Mouse (Mus musculus) thymus, postnatal 14 days (tissue): ENCODE results near the gene Gnas.
"Not testable (repeated sequence)": the region's sequence is repeated elsewhere in the genome, so short reads cannot be mapped to it uniquely, and the experiment has no call there.

ENCODE experiments used
- DNase-seq: peaks from one replicate; pipeline ENCODE4 v3.0.0; 2021

Gene Gnas

DNA sequence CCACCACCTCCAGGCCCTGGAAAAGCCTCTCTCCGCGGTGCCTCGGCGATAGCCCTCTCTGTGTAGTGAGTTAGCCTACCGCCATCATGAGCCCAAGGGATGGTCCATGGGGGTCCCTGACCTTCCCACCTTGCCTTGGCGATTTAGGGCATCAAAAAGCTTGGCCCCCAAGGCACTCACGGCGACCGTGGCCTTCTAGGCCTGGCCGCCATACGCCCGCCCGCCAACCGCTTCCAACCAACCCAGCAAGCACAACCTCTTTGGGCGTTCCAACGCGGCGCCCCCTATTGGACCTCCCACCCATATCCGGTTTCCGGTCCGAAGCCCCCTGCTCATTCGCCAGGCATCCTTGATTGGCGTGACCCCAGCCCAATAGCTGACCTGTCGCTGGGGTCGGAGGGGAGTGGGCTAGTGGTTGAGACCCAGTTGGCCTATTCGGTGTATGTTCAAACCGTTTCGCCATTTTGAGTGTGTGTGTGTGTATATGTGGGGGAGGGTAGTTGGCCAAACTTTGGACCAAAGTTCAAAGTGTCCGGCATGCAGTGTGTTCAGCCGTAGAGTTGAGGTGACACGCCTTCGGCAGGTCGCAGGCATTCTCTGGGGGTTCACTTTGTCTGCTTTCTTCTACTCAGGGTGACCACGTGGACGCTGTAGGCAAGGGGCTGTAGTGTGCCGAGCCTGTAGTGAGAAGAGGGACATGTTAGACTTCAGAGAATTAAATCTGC lies 11.2 kb downstream of the Gnas start:
- peak; percentile 88 for DNase-seq

DNA sequence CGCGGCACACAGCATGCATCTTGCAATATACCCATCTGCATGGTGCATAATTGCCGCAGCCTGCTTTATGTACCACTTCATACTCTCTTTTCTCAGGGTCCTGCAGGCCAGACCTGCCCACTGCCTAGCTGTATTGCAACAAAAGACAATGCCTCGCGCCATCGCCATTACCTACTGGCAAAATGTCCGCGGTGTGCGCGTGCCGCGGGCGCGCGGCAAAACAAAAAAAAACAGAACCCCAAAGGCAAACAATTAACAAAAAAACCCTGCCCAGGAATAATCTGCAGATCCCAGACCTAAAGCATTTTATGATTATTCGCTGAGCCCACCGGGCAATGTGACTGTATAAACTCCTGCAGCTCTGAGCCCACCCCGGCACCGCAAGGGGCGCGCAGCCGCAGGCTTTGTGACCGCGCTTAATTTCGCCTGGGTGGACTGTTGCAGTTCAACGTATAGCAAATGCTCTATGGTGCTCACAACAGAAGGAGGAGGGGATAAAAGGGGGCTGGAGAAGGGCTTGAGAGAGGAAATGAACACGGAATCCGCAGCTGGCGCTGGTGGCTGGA lies 11.9 kb downstream of the Gnas start:
- peak; percentile 11 for DNase-seq

DNA sequence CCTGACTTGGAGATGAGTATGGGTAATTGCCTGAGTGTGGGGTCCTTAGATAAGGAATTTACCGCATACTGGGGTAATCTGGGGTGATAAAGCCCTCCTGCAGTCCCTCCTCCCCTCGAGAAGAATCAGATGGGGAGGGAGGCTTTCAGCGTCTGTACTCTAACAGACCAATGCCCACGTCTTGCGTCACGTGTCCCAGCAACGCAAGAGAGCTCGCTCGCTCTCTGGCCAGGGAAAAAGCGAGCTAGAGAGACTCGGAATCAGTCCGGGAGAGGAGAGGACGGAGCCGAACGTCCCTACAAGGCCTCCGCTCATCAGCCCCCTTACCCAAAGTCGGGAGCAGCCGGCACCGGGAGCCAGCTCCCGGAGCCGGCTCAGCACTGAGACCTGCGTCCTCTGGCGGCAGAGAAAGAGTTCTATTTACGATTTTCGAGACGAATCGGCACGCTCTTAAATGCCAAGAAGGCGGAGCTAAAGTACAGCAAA lies 13.0 kb downstream of the Gnas start:
- DNase-seq: peak; percentile 38

DNA sequence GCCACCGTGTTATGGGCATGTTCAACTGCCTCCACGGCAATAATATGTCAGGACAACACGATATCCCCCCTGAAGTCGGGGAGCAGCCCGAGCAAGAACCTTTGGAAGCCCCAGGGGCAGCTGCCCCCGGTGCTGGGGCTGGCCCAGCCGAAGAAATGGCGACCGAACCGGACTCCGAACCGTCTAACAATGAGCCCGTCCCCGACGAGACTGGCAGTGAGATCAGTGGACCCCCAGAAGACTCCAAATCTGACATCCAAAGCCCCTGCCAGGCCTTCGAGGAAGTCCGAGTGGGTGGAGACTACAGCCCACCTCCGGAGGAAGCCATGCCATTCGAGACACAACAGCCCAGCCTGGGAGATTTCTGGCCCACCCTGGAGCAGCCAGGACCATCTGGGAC lies 13.7 kb downstream of the Gnas start:
- DNase-seq: no peak

DNA sequence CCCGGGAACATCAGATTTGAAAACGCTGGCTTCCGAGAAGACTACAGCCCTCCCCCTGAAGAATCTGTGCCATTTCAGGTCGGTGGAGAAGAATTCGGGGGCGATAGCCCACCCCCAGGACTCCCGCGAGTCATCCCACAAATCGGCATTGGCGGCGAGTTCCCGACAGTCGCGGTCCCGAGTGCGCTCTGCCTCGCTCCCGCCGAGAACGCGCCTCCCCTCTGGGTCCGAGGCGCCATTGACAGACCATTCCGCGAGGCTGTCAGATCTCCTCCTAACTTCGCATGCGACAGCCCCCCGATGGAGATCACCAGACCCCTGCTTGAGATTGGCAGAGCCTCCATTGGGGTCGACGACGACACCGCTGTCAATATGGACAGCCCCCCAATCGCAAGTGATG lies 14.4 kb downstream of the Gnas start:
- no peak for DNase-seq

DNA sequence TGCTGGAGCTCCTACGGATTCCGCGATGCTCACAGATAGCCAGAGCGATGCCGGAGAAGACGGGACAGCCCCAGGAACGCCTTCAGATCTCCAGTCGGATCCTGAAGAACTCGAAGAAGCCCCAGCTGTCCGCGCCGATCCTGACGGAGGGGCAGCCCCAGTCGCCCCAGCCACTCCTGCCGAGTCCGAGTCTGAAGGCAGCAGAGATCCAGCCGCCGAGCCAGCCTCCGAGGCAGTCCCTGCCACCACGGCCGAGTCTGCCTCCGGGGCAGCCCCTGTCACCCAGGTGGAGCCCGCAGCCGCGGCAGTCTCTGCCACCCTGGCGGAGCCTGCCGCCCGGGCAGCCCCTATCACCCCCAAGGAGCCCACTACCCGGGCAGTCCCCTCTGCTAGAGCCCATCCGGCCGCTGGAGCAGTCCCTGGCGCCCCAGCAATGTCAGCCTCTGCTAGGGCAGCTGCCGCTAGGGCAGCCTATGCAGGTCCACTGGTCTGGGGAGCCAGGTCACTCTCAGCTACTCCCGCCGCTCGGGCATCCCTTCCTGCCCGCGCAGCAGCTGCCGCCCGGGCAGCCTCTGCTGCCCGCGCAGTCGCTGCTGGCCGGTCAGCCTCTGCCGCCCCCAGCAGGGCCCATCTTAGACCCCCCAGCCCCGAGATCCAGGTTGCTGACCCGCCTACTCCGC lies 15.1 kb downstream of the Gnas start:
- no peak for DNase-seq

DNA sequence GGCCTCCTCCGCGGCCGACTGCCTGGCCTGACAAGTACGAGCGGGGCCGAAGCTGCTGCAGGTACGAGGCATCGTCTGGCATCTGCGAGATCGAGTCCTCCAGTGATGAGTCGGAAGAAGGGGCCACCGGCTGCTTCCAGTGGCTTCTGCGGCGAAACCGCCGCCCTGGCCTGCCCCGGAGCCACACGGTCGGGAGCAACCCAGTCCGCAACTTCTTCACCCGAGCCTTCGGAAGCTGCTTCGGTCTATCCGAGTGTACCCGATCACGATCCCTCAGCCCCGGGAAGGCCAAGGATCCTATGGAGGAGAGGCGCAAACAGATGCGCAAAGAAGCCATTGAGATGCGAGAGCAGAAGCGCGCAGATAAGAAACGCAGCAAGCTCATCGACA lies 15.6 kb downstream of the Gnas start:
- no peak for DNase-seq

DNA sequence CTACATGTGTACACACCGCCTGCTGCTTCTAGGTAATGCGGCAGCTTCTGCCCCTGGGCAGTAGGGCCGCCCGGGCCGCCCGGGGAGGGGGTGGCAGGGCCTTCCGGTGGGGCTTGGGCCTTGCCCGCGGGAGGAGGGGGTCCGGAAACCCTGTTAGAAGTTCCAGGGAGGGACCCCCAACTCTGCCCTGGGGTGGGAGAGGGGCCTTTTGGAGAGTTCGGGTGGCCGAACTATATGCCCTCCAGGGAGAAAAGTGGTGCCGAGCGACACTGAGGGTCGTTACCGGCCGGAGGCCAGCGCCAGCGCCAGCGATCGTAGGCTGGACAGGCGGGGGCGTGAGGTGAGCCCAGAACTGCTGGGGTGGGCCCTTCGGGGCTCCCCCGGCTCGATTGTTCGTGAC lies 16.1 kb downstream of the Gnas start:
- no peak for DNase-seq

DNA sequence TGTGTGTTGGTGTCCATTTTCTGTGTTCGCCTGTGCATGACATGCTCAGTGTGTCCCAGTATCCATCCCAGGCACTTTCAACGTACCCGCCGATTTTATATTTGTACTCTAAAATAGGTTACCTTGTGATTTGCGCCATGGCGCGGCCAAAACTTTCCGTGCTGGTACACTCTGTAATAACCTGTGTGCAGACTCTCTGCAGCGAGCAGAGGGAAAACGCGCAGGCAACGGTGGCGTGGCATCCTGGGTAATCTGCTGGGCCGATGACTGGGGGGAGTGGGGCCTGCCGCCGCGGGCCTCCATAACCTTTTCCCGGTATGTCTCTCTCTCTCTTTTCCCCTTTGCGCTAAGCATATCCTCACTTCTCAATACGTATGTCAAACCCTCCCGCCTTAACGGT lies 16.5 kb downstream of the Gnas start:
- DNase-seq: no peak

DNA sequence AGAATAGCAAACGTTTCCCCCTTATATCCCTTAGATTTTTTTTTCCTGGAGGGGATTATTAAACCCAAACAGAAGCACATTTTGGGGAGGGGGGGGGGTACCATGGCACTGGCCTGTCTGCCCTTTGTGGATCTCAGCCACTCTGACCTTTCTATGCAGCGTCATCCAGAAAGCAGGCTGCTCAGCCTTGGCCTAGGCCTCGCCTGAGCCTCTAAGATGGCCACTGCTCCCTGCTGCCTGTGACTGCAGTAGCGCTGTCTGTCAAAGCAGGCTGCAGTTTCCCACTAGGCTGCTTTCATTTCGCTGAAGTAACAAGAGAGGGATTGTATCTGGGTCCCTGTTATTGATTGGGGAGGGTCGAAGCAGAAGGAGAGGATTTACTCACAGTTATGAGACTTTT lies 18.4 kb downstream of the Gnas start:
- DNase-seq: no peak

DNA sequence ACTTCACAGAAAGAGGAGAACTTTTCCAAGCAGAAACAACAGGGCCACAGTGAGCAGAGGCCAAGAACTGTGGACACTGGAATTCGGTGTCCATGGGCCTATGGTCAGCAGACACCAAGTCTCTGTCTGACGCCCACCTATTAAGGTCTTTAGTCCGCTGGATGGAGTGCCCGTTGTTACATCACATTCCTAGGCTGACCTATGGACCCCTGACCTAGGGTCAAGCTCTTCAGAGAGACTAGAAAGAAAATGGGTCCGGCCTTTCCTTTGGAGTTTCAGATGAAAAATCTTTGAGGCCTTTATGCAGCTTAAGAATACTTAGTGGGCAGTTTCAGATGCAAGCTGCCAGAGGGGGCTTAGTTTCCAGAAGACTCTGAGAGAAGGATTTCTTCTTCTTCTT lies 21.5 kb downstream of the Gnas start:
- DNase-seq: no peak

DNA sequence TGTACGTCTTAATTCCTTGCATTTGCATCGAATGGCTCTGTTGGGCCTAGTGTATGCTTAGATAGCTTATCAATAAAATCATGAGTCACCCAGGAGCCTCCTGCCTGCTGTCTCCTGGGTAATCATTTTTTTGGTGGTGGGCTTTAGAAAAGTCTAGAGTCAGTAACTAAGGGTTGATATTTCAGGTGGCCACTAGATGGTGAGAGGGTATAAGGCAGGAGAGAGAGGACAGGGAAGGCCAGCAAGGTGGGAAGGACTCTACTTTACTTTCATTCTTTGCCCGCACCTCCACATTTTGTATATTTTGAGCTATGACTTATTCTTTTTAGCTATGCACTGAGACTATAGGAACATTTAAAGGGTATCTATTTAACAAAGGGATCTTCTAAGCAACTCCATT lies 23.8 kb downstream of the Gnas start:
- DNase-seq: no peak

DNA sequence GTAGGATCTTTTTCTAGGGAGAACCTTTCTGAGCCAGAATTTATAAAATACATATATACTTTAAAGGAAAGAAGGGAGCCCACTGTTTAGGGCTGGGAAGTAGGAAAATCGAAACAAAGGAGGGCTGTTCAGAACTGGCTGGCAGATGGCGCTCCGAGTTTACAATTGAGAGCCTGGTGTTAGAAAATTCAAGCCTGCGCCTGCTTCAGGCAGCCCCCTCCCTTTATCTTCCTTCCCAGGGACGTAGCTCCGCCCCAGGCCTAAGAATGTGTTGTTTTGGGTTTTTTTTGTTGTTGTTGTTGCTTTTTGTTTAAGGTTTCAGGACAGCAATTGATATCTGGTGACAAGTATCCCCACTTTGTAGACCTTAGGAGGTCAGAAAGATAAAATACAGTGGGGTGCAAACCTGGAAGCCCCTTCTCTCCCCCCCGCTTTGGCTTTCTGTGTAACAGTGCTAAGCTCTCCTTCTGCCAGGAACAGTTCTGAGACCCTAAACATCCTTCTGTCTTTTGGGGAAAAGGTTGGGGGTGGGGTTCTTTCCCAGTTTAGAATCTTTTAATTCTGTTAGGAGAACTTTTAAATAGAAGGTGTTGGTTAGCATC lies 26.9 kb downstream of the Gnas start:
- DNase-seq: peak; percentile 62

DNA sequence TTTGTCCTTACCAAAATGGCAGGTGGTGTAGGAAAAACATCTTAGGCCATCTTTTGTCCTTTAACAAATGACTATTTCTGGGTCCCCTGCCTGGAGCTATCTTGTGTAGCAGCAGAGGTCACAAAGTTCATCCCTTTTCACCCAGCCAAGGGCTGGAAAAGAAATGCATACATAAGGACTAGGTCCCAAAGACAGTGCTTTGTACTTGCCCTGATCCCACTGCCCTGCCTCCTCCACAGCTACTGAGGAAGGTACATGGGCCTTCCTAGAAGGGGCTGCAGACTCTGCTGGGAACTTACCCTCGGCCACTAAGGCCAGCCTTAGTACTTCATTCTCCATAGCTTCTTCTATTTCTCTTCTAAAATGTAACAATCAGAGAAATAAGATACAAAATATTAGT lies 27.5 kb downstream of the Gnas start:
- DNase-seq: no peak

DNA sequence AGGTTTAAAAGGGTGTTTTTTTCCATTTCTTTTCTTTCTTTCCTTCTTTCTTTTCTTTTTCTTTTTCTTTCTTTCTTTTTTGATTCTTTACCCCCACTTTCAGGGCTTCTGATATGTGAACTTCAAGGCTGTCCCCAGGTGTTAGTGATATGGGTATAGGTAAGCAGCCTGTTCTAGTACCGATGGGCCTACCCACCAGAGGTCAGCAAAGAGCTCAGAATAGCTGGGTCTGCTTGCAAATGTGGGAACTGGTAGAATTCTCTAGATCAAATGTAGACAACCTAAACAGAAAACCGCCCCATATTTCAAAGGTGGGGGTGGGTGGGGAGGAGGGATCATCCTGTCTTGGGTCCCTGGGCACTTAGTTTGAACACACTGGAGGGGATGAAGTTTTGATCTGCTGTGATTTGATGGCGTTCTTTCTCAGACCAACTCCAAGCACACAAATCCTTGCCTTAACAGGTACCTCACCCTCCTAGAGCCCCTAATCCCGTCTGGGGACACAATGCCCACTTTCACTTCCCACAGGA lies 28.1 kb downstream of the Gnas start:
- DNase-seq: peak; percentile 82

DNA sequence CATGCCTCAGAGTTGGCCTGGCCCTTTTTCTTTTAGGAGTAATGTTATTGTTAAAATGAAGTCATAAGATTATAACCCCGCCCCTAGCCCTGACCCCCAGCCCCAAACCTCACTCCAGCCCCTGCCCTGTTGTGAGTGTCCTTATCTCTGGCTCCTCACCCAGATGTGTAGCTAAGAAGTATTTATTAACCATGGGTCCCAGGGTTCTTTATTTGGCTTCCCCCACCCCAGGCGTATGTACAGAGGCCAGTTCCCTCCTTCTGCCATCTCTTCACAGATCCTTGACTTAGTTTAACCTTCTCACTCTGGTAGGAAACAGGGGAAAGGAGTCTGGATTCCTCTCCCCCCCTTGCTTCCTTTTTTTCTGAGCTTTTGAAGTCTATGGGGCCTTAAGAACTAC lies 28.5 kb downstream of the Gnas start:
- DNase-seq: no peak

DNA sequence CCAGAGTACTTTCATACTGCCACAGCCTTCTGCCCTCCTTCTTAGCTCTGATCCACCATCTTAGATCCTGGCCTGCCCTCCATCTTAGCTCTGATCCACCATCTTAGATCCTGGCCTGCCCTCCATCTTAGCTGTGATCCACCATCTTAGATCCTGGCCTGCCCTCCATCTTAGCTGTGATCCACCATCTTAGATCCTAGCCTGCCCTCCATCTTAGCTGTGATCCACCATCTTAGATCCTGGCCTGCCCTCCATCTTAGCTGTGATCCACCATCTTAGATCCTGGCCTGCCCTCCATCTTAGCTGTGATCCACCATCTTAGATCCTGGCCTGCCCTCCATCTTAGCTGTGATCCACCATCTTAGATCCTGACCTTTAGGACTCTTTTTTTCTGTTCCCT lies 31.3 kb downstream of the Gnas start:
- DNase-seq: not testable (repeated sequence)

DNA sequence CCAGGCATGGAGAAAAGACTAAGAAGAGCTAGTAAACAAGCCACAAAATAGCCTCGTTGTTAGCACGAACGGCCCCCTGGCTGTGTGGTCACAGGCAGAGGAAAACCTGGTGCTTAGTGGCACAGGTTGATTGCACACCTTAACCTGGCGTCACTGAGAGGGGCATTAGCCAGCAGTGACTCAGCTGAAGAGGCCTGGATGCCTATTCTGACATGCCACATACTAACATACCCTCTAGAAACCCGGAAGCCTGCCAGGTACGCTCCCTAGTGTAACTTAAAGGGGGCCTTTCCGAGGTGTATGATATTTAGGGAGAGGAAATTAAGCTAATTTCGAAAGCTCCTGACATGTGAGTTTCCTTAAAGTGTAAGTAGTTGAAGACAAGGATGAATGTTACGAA lies 32.5 kb downstream of the Gnas start:
- no peak for DNase-seq

DNA sequence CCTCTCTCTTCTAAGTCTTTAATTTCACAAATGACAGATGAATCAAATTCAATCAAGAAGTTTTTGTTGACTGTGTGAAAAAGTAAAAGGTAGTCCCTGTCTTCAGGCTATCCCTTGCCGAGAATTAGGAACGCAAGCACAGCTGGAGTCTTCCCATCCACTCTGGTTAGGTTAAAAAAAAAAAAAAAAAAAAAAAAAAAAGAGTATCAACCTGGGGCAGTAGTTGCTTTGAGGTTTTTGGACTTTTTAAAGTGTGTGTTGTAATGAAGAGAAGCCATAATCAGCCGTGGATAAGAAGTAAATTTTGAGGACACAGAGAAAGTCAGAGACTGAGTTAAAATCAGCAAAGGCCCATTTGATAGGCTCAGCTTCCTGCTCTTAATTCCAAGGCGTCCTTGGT lies 41.9 kb downstream of the Gnas start:
- DNase-seq: no peak

DNA sequence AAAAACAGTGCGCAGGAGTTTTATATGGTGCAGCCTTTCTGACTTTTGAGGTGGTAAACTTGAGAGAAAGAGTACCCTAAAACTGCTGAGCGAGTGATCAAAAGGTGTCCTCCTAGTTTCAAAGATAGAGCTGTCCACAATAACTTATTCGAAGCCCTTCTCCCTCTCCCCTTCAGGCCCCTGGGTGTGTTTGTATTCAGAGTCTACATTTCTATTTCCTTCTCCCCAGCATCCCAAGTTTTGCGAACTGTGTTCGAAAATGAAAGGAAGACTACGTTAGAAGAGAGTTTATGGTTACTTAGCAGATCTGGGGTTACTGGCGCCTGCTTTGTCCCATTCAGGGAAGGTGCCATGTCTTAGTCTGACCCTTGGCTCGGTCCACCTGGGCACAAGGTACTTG lies 42.4 kb downstream of the Gnas start:
- no peak for DNase-seq

DNA sequence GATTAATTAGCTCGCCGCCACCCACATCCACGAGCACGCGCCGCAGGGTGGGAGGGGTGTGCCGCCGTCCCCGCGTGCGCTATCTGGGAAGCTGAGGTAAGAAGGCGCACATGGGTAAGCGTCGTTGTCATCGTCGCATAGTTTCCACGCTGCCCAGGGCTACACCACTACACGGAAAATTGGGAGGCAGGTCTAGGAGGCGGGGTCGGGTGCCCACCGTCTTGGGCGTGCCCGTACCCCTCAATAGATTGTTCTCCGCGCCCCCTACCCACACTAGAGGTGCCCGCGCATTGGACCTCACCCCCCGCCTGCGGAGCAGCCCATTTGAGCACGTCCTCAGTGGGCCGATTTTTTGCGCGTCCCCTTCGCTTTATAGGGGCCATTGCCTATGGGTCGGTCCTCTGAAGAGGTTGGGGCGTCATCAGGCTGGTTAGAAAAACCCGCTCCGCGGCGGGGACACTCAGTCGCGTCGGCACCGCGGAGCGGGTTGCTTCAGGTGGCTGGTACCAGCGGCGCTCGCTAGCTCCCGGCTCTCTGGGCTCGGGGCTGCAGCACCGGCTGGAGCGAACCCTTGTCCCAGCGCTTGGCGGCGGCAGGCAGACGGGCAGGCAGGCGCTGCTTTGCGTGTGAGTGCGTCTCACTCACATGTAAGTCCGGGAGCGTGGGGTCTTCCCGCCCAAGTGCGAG lies 43.3 kb downstream of the Gnas start:
- DNase-seq: peak; percentile 56

DNA sequence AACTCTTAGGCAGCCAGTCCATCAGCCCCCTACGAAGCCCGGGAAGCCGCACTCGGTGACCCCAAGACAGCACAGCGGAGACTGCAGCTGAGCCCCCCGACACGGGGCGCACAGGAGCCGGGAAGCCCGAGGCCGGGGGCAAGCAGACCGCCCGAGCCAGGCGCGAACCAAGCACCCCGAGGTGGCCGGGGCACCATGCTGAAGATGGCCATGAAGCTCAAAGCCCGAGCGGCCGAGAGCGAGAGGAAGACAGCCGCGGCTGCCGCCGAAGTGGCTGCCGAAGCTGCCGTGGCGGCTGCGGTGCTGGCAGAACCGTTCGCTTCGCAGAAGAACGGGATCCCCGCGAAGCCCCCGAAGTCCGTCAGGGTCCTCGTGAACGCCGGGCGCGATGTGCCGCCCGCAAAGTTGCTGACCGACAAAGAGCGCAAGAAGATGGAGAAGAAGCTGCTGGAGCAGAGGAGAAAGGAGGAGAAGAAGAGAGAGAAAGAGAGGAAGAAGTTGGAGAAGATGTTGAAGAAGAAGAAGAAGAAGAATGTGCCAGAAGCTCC lies 44.3 kb downstream of the Gnas start:
- peak; percentile 35 for DNase-seq
